Mouse (Mus musculus) megakaryocyte, embryonic 14.5 days (primary cell): ENCODE results near the gene Mrpl36.

ENCODE experiments used
- FLI1 ChIP-seq: IDR thresholded peaks from 2 replicates; pipeline ENCODE4 v1.6.1; 2012; ENCODE audit warnings: low read length, inconsistent platforms, mixed read lengths
- GATA1 ChIP-seq: IDR thresholded peaks from 3 replicates; pipeline ENCODE4 v1.6.1; 2012; ENCODE audit warnings: mixed read lengths, low read length, inconsistent platforms, borderline replicate concordance

DNA sequence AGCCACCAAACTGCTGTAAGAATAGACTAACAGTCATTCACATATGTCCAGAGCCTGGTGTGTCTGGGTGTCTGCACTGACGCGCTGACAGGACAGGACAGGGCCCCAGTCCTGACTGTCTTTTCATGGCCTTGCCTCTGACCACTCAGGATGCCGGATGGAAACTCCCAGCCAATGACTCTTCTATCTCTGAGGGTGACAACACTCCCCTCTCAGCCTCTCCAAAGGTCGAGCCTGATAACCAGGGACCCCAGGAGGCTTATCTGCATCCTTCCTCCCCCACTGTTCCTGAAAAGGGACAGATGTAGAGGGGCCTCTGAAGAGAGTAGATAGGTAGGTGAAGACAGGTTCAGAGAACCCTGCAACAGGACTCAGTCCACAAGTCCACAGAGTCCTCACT lies 29.6 kb upstream of the Mrpl36 start:
- TF ChIP-seq GATA1, result no peak
- TF ChIP-seq FLI1, result no peak
